Mouse (Mus musculus): ENCODE measurements at regions not wholly inside any gene's neighbourhood (a gene's known extent, or its start where the extent isn't known, plus 50 kb on each side); places are given as distances from the start of the nearest gene placed in this dataset.

GRCm38 (mm10) chr10:66839058-66839457 lies 256.9 kb upstream of the Jmjd1c start:
- DNase-seq (ENCODE audit: extremely low spot score in 1 of 2, low spot score in 2 of 2), result peak in 1 of 2 experiments; percentile 31
- intact Hi-C loops (cut with DNase I), result no loop called here

- DNase-seq (ENCODE audit: extremely low spot score in 1 of 2, low spot score in 2 of 2), result peak in 1 of 2 experiments; percentile 43
- intact Hi-C loops (cut with DNase I), result no loop called here
Observed at GRCm38 (mm10) chr10:66843258-66843657, 252.7 kb upstream of the Jmjd1c start.

GRCm38 (mm10) chr10:66848778-66849177 lies 247.1 kb upstream of the Jmjd1c start:
- intact Hi-C loops (cut with DNase I), result no loop called here
- no peak for DNase-seq (ENCODE audit: extremely low spot score in 1 of 2, low spot score in 2 of 2)

- intact Hi-C loops (cut with DNase I), result loop anchor here (5.0 kb wide), 1 partner anchor 58 kb away; no protein-coding TSS in a partner anchor
- DNase-seq (ENCODE audit: extremely low spot score in 1 of 2, low spot score in 2 of 2), result no peak
Observed at GRCm38 (mm10) chr10:66849681-66850080, 246.2 kb upstream of the Jmjd1c start.

- intact Hi-C loops (cut with DNase I), result loop anchor here (5.0 kb wide), 1 partner anchor 56 kb away; no protein-coding TSS in a partner anchor
- DNase-seq (ENCODE audit: extremely low spot score in 1 of 2, low spot score in 2 of 2), result no peak
Observed at GRCm38 (mm10) chr10:66850972-66851478, 244.9 kb upstream of the Jmjd1c start.

GRCm38 (mm10) chr10:66851841-66852240 lies 244.1 kb upstream of the Jmjd1c start:
- intact Hi-C loops (cut with DNase I), result loop anchor here (5.0 kb wide), 1 partner anchor 55 kb away; no protein-coding TSS in a partner anchor

GRCm38 (mm10) chr10:66852708-66853107 lies 243.2 kb upstream of the Jmjd1c start:
- intact Hi-C loops (cut with DNase I), result loop anchor here (5.0 kb wide), 1 partner anchor 55 kb away; no protein-coding TSS in a partner anchor
- DNase-seq (ENCODE audit: extremely low spot score in 1 of 2, low spot score in 2 of 2), result no peak

More at GRCm38 (mm10) chr10:66851841-66852240, 244.1 kb upstream of the Jmjd1c start:
- DNase-seq (ENCODE audit: extremely low spot score in 1 of 2, low spot score in 2 of 2), result no peak

- peak; percentile 81 to 87 for DNase-seq (ENCODE audit: extremely low spot score in 1 of 2, low spot score in 2 of 2)
- intact Hi-C loops (cut with DNase I), result loop anchor here (5.0 kb wide), 1 partner anchor 54 kb away; no protein-coding TSS in a partner anchor
Observed at GRCm38 (mm10) chr10:66853258-66853657, 242.7 kb upstream of the Jmjd1c start.

GRCm38 (mm10) chr10:66854895-66855294 lies 241.0 kb upstream of the Jmjd1c start:
- DNase-seq (ENCODE audit: extremely low spot score in 1 of 2, low spot score in 2 of 2), result no peak
- intact Hi-C loops (cut with DNase I), result loop anchor here (5.0 kb wide), 1 partner anchor 52 kb away; no protein-coding TSS in a partner anchor

- intact Hi-C loops (cut with DNase I), result no loop called here
- DNase-seq (ENCODE audit: extremely low spot score in 1 of 2, low spot score in 2 of 2), result no peak
Observed at GRCm38 (mm10) chr10:66857330-66857729, 238.6 kb upstream of the Jmjd1c start.

GRCm38 (mm10) chr10:66861421-66861820 lies 234.5 kb upstream of the Jmjd1c start:
- no peak for DNase-seq (ENCODE audit: extremely low spot score in 1 of 2, low spot score in 2 of 2)
- intact Hi-C loops (cut with DNase I), result no loop called here

- intact Hi-C loops (cut with DNase I), result no loop called here
- peak; percentile 30 to 57 for DNase-seq (ENCODE audit: extremely low spot score in 1 of 2, low spot score in 2 of 2)
Observed at GRCm38 (mm10) chr10:66864161-66864862, 231.6 kb upstream of the Jmjd1c start.

- intact Hi-C loops (cut with DNase I), result no loop called here
- DNase-seq (ENCODE audit: extremely low spot score in 1 of 2, low spot score in 2 of 2), result no peak
Observed at GRCm38 (mm10) chr10:66865010-66865582, 230.8 kb upstream of the Jmjd1c start.

GRCm38 (mm10) chr10:66871133-66871664 lies 224.7 kb upstream of the Jmjd1c start:
- DNase-seq (ENCODE audit: extremely low spot score in 1 of 2, low spot score in 2 of 2), result no peak
- intact Hi-C loops (cut with DNase I), result no loop called here

GRCm38 (mm10) chr10:66871673-66872072 lies 224.3 kb upstream of the Jmjd1c start:
- no peak for DNase-seq (ENCODE audit: extremely low spot score in 1 of 2, low spot score in 2 of 2)
- intact Hi-C loops (cut with DNase I), result no loop called here

- no peak for DNase-seq (ENCODE audit: extremely low spot score in 1 of 2, low spot score in 2 of 2)
- intact Hi-C loops (cut with DNase I), result no loop called here
Observed at GRCm38 (mm10) chr10:66873468-66873867, 222.5 kb upstream of the Jmjd1c start.

GRCm38 (mm10) chr10:66879071-66879470 lies 216.9 kb upstream of the Jmjd1c start:
- DNase-seq (ENCODE audit: extremely low spot score in 1 of 2, low spot score in 2 of 2), result no peak
- intact Hi-C loops (cut with DNase I), result no loop called here

GRCm38 (mm10) chr10:66882825-66883224 lies 213.1 kb upstream of the Jmjd1c start:
- intact Hi-C loops (cut with DNase I), result no loop called here
- DNase-seq (ENCODE audit: extremely low spot score in 1 of 2, low spot score in 2 of 2), result no peak

- intact Hi-C loops (cut with DNase I), result no loop called here
- DNase-seq (ENCODE audit: extremely low spot score in 1 of 2, low spot score in 2 of 2), result no peak
Observed at GRCm38 (mm10) chr10:66885575-66885974, 210.3 kb upstream of the Jmjd1c start.
